Mouse (Mus musculus): ENCODE results near the gene Esyt1.

- no peak for TF ChIP-seq CTCF (IDR thresholded peaks at IDR 0.05; ENCODE audit: low read depth, low read length)
- TF ChIP-seq POLR2A (IDR thresholded peaks at IDR 0.05; ENCODE audit: extremely low read depth, insufficient read depth, low read length) = no peak
Observed at GRCm38 (mm10) chr10:128486370-128486769, 39.3 kb downstream of the Esyt1 start.
